Mouse (Mus musculus): ENCODE results near the gene Tbc1d22b.

- TF ChIP-seq CTCF (IDR thresholded peaks at IDR 0.05; ENCODE audit: low read depth) (peak; percentile 58), EP300 (optimal IDR thresholded peaks at IDR 0.05) (no peak)
These were observed 45.9 kb upstream of the Tbc1d22b start for GRCm38 (mm10) chr17:29503700-29504099.

Data from stomach, postnatal 0 days (tissue).